Mouse (Mus musculus) lung, postnatal 36 days (tissue): Measurements from ENCODE around the gene Unc93a.
"Not testable (repeated sequence)": the region's sequence is repeated elsewhere in the genome, so short reads cannot be mapped to it uniquely, and the experiment has no call there.

Source experiments
- DNase-seq: peaks from one replicate; pipeline ENCODE4 v3.0.0; 2022; ENCODE audit warnings: mixed read lengths

Unc93a gene

DNA sequence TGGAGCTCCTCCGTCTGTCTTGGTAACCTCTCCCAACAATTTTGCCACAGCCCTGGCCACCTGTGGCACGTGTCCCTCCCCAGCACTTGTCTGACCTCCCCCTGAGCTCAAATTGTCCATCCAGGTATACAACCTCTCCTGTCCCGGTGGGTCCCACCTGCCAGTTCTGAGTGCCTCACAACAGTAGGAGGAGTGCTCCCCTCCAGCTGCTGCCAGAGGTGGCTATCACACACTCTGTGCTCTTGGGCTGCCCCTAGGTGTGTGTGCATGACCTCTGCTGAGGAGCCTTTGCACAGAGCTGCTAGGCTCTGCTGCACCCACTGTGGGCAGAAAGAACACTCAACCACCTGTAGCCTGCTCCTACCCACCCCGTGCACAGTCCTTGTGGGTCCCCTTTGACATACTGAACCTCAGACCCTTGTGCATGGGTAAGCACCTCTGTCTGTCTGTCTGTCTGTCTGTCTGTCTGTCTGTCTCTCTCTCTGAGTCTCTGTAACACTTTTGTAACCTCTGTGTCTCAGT, 63.7 kb downstream of the Unc93a start:
- DNase-seq, result not testable (repeated sequence)

DNA sequence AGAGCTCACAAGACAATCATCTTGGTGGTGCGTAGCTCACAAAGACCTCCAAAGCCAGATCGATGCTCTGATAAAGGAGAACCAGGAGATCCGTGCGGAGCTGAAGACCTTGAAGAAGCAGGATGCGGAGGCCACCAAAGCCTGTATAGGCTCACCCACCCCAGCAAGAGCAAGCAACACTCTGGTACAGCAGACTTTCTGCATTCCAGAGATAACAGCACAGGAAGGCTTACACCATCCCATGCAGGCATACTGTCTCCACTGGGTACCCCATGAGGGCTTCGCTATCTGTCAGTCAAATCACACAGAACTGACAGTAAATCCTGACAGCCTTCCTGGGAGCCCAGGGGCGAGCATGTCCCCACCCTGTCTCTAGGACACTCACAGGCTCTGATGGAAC, 68.7 kb downstream of the Unc93a start:
- not testable (repeated sequence) for DNase-seq

DNA sequence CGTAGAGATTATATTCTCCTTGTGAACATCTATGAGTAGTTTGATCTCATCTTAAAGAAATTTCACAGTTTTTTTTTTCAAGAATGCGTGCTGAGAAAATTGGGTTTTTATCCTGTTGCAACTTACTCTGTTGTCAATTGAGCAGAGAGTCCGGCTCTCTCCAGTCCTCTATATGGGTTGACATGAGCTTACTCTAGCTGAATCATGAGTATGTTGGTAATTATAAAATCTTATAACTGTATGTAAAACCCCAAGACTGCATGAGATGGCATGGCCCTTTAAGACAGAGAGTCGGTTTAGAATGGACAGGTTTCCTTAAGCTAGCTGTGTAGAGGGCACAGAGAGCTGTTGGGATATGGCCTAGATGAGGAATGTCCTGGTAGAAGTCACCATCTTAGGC, 70.8 kb downstream of the Unc93a start, which contains the start of gene Tcp10b:
Gene Tcp10b (plus strand): TSS at position 301 of the 400 bp plus-strand sequence.
- not testable (repeated sequence) for DNase-seq
